Mouse (Mus musculus): ENCODE data around the gene Rbfox1. TPM values are rescaled to one million over a fixed set of nuclear protein-coding genes. Genes with fewer than 3 reads are reported as not detected.
A peak's percentile ranks its signal among the peaks of the same experiment; 100 is the strongest.

Gene Rbfox1
- total RNA-seq, 2 experiments from 2014 or later, result 342 to 356 TPM

DNA sequence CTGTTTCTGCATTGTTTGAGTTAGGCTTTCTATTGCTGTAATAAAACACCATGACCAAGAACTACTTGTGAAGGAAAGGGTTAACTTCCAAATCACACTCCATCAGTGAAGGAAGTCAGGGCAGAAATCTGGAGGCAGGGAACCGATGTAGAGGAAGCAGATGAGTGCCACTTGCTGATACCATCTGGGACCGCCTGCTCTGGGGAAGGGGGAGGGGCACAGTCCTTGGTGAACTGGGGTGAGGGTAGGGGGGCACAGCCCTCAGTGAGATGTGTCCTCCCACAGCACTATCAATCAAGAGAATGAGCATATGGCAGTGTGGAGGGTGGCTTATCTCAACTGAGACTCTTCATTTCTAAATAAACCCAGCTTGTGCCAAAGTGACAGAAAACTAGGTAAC lies 1108.0 kb downstream of the Rbfox1 start:
- no peak for DNase-seq (ENCODE audit: low spot score in 2 of 2)

DNA sequence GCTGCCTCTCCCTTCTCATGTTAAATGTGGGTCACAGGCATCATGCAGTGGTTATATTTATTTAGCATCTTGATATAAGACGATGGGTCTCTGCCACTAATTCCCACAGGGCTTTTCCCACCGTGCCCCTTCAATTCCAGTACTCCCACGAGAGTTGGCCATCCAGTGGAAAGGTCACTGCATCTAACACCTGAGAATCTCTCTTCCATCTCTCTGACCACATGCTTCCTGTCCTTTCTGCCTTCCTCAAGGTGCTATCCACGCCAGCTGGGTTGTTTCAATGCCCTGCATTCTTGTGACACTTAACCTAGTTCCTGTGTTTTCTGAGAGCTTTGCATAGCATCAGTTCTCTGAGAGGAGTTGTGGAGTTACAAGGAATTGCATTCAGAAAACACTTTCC lies 1112.0 kb downstream of the Rbfox1 start:
- no peak for DNase-seq (ENCODE audit: low spot score in 2 of 2)

DNA sequence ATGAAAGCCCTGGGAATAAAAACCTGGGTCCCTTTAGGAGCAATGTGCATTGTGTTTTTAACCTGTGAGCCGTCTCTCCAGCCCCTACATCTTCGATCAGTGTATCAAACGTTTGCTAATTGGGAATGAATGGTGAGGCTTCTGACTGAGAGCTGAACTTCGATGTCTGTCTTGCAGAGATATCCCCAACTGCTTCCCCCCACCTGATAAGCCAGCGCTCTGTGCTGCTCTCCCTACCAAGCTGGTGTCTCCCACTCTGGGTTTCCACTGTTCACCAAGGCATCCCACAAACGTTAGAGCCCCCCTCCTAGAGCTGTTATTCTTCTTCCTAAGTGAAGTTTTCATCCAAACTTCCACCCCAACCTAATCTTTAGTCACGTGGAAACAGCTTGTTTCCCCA lies 1112.7 kb downstream of the Rbfox1 start:
- DNase-seq (ENCODE audit: low spot score in 2 of 2), result no peak

DNA sequence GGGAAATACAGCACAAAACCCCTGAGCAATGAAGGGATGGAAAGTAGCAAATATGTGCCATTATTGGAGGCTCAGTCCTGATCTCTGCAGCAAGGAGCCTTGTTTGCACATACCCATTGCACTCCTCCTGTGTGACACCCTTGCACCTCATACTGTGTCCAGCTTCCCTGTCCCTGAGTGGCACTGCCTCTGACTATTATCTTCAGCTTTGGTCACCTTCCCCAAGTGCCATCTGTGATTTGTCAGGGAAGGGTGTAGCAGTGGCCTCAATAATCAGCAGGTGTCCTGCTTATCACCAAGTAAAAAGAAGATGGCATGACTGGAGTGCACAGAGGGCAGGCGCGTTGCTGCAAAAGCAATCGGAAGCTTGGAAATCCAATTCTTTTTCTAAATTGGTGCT lies 1119.4 kb downstream of the Rbfox1 start:
- DNase-seq (ENCODE audit: low spot score in 2 of 2), result no peak

DNA sequence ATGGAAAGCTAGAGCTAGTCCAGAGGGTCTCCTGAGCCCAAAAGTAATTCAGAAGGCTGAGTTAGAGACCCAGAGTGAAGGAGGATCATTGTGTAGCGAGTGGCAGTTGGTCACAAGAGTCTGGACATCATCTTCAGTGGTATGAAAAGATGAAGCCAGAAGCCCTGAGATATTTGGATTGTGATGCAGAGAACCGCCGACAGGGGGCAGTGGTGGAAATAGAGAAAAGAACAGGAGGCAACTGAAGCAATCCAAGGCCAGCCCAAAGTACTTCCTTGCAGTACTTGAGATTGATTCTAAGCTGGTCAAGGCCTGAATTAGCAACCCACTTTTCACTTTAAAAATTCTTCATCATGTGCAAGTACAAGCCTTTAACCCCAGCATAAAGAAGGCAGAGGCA lies 1120.3 kb downstream of the Rbfox1 start:
- peak in 1 of 2 experiments; percentile 39 for DNase-seq (ENCODE audit: low spot score in 2 of 2)

DNA sequence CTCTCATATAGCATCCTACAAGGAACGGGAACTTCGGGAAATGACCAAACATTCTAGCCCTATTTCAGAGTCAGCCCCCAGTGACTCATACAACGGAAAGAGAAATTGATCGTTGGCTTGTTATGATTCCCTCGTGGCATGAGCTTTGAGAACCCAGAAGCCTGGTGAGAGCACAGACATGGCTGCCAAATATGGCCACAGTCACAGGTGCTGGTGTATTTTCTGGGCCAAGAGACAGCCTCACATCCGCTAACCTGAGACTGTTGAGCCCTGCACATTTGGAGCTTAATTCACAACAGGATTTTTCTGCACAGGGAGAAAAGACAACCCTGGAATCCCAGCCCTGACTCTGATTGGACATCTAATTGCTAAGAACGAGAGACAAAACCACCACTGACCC lies 1132.2 kb downstream of the Rbfox1 start:
- DNase-seq (ENCODE audit: low spot score in 2 of 2), result no peak

DNA sequence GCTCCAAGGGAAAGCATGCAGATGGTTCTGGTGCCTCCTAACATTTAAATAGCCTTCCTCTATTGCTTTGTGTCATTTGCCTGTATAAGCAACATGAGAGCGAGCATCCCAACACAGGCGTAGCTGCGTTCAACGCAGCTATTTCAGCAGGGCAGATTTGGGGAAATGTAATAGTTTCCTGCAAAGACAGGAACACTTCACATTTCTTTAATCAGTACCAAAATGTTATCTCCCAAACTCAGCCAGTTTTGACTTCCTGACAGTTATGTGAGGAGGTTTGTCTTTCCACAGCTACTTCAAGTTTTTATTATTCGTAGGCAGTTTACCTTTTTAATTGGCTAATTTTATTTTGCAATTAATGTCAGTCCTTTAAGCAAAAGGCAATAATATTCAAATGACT lies 1149.1 kb downstream of the Rbfox1 start:
- no peak for DNase-seq (ENCODE audit: low spot score in 2 of 2)

DNA sequence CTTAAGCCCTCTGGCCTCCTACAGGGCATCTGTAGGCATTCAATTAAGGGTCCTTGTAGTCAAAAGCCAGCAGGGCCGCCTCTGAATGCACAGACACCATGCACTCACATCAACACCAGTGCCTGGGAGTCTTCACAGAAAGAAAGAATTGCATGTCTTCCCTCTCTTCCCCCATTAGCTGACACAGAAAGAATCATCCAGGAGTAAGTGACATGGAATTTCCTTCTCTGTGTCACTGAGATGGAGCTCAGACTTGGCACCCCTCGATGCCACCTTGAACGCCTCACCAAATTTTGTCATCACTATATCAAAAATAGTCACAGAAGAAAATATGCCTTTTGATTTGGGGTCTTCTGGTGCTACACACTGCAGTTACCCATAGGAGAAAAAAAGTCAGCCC lies 1151.4 kb downstream of the Rbfox1 start:
- no peak for DNase-seq (ENCODE audit: low spot score in 2 of 2)

DNA sequence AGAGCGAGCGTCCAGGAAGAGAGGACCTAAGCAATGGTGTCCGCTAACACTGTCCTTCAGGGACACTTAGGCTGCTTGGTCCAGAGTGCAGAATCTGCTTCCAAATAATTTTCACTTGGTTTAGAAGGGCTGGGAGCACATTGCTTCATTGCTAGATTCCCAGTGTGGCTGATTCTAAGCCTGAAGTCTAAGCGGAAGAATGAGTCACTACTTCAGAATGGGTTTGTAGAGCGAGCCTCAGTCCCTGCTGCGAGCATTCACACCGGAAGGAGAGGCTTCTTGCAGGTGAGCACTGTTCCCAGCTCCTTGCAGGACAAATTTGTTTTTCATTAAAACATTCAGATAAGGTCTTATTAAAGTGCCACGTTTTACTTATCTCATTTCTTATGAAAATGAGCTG lies 1151.8 kb downstream of the Rbfox1 start:
- no peak for DNase-seq (ENCODE audit: low spot score in 2 of 2)

DNA sequence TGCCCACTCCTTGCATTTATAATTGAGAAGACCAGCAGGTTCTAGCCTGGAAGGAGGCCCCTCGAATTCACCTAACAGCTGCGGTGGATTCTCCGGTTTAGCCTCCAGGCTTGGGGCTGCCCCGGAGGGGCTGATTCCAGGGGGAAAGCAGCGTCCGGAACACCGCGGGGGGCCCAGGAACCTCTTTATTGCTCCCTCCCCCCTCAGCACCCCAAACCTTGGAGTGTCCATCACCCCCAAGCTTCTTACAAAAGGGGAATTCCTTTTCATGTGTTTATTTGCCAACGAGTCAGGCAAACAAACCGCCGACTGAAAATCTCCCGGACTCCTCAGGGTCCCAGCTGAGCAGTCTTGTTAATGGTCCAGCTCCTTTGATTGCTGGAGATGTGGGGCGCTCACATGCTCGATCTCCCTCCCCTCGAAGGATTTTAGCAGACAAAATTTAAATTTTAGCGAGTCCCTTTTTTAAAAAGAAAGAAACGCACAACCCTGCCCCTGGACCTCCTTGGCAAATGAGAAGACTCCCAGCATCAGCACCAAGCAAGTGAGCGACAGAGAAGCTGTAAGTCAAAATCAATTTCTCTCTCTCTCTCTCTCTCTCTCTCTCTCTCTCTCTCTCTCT lies 1153.6 kb downstream of the Rbfox1 start:
- DNase-seq (ENCODE audit: low spot score in 2 of 2), result no peak

DNA sequence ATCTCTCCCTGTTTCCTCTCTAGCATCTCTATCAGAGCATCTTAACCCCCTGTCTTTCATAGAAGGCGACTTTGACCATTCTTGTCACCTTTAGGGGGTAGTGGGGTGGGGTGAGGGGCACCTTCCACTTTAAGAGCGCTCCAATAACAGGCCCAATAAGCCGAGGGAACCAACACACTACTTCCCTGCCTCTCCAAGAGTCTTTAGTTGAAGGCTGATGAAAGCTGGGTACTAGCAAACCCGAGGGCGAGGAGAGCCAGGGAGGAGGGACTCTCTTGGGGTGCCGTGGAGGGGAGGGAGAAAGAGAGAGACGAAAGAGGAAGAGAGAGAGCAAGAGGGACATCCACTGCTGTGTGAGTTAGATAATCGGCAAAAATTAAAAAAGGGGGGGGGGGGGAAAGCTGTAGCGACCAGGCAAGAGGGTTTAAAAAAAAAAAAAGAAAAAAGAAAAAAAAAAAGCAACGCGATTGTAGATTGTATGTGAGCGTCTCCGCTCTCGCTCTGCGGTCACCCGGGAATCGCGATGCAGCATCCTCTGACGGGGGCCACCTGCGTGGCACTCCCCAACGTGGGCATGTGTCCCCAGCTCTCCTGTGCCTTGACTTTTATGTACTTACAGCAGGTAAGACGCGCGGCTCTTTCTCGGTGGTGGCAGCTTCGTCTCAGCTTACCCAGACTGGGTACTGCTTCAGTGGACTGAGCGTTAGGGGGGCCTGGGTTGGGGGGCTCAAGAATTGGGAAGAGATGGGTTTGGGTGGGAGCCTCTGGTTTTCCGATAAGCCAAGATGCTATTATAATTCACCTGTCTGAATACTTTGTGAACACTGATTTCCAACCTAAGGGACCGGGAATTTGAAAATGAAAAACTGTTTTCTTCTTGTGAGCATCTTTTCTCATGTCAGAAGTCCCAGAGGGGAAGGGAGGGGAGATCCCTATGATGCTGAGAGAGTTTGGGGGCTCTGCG lies 1154.5 kb downstream of the Rbfox1 start:
- DNase-seq (ENCODE audit: low spot score in 2 of 2), result peak in 1 of 2 experiments; percentile 50

DNA sequence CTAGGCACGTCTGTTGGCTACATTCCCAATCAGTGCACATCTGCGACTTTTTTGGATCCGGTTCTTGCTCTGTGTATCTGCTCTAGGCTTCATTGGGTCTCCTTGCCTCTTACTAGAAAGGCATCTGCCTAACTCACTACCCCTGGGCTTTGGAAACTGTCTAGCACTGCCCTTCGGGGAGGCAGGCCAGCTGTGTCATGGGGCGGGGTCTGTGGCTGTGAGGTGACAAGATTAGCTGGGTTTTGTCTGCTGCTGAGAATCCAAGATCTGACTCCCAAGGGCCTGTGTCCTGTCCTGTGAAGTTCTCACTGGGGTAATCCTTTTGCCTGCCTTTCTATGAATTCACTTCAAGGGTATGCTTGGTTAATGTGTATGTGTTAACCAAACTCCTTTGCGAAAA lies 1155.5 kb downstream of the Rbfox1 start:
- DNase-seq (ENCODE audit: low spot score in 2 of 2), result no peak

DNA sequence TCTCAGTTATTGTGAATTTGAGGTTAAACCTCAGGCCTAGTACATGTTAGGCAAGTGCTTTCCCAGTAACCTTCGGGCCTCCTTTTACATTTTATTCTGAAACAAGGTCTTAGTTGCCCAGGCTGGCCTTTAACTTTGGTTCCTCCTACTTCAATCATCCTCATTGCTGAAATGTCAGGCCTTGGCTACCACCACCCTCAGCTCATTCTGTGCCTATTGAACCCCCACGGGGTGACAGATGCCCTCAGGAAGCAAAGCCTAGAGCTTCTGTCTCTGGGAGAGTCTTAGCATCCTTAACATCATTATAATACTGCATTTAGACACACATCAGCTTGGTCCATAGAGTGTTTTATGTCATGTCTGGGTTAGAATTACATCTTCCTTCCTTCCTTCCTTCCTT lies 1162.3 kb downstream of the Rbfox1 start:
- no peak for DNase-seq (ENCODE audit: low spot score in 2 of 2)

DNA sequence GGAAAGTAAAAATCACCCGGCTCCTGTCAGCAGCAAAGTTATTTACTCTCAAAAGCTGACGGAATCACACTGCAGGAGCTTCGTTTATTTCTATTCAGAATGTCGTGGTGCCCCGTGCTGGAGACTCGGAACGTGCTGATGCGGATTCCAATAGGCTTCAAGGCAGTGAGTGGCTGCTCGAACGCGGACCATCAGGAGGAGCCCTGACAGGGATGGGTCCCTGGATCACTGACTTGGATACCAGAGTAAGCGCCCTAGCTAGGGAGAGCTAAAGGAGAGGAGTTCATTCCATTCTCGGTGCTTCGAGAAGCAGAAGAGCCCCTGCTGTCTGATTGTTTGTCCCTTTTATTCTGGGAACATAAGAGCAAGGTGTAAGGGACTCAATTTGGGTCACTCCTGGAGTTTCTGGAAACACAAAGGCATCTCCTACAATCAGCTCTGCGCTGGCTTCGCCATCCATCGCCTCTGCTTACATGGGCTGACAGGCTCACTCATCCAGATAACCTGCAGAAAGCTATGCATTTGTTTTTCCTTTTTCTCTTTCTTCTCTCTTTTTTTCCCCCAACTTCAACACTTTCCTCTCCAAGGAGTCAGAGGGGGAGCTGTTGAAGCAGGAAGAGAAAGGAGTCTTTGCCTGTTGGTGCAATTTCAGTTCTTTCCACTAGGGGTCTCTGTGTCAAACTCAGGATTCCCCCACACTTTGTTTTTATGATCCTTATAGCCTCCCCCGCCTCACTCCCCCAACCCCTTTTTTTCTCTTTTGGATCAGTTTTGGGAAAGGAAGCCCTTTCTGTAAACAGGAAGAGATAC lies 1164.2 kb downstream of the Rbfox1 start:
- peak in 1 of 2 experiments; percentile 69 for DNase-seq (ENCODE audit: low spot score in 2 of 2)

DNA sequence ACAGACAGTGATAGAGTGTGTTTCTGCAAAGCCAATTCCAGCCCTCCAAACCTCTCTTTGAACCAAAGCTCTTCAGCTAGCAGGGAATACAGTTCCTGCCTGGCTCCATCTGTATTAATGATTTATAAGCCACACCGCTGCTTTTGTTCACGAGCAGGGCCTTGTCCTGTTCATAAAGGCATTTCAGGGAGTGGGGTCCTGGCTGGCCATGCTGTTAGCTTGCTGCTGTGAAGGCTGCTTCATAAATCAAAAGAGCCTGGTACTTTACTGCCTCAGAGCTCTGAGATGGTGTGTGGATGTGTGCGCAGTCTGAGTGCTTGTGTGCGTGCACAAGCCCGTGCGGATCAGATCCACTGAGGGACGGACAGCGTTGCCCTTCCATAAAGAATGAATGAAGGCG lies 1165.8 kb downstream of the Rbfox1 start:
- no peak for DNase-seq (ENCODE audit: low spot score in 2 of 2)

DNA sequence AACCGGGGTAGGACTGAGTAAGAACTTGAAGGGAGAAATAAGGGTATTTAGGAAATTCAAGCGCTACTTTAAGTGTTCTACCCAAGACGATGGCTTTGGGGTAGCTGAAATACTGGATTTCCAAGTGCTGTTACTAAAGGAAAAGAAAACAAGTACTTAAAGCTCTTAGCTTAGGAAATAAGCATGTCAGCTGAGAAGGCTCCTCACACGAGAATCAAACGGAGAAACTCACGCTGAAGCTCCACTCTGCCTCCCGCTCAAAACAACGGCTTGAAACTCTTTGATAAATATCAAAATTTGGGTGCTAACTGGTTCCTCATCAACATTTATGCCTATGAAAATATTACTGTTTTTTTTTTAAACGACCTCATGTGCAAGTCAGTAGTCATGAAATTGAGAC lies 1166.8 kb downstream of the Rbfox1 start:
- no peak for DNase-seq (ENCODE audit: low spot score in 2 of 2)

DNA sequence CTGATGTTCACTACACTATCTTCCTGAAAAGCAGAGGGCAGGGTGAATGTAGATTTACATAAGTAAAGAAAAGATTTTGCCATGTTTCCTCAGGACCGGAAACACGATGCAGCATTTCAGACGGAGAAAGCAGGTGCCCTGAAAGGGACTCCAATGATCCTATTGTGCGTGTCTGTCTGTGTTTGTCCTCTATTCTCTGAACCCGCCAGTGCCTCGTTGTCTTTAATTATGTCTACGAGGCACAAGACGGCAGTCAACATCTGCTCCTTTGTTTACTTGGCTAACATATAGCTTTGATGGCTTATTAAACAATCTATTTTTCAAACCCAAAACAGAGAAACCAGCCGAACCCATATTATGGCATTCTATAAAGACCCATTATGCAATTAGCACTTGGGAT lies 1167.3 kb downstream of the Rbfox1 start:
- no peak for DNase-seq (ENCODE audit: low spot score in 2 of 2)

DNA sequence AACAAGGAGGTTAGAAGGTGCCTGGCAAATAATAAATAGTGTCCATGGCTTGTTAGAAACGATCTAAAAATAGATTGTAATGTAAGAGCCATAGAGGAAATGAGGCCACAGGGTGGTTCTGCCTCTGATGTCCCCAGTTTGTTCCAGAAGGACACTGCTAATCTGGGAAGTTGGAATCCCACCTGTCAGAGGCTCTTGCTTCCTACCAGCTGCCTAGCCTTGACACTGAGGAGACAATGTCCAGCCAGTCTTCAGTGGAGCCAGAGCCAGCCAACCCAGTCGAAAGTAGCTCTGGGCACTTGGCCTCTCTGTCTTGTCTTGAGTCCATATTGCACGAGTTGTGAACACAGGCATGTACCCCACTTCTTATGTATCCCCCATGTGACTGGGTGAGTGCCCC lies 1172.6 kb downstream of the Rbfox1 start:
- no peak for DNase-seq (ENCODE audit: low spot score in 2 of 2)

DNA sequence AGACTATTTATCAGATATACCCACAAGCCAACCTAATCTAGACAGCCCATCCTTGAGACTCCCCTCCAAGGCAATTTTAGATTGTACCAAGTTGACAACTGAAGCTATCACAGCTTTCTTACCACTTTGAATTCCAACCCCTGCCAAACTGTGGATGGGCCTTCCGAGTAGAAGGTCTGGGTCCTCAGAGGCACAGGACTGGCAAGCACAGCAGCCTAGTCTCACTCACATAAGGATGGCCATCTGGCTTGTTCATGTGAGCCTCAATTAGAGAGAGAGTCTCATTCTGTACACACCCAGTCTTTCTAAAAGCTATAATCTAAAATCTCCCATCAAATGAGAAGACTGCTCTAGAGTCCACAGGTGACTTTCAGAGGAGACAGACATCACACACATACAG lies 1173.4 kb downstream of the Rbfox1 start:
- DNase-seq (ENCODE audit: low spot score in 2 of 2), result peak in 1 of 2 experiments; percentile 52

DNA sequence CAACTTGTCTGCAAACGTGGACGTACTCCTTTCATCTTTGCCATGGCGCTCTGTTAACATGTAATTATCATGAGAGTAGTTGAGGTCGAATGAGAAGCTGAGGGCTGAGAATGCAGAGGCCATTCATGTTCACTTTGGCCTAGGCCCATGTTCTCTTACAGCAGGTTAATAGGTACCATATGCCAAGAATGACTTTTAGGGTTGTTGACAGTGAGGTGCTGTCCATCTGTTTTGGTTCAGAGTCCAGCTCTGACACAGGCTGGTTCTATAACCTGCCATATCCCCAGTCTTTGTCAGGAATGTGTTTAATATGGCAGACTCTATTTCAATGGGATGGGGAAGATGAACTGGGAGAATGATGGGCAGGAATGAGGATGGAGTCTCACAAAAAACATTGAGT lies 1174.4 kb downstream of the Rbfox1 start:
- DNase-seq (ENCODE audit: low spot score in 2 of 2), result no peak

DNA sequence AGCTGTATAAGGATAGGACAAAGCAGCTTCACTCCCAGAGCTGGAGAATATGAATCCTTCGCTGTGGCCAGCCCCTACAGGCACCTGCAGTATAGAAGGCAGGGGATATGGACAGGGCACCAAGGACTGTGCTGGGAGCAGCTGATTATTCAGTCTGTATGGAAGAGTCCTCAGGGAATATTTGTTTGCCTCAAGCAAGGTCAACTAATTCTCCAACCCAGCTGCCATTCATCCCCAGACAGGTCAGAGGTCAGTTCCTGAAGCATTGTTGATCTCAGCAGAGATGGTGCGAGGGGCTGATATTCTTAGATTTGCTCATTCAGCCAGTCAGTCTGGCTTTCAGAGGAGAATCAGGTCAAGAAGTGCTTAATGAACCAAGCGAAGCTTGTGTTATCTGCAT lies 1175.7 kb downstream of the Rbfox1 start:
- no peak for DNase-seq (ENCODE audit: low spot score in 2 of 2)

DNA sequence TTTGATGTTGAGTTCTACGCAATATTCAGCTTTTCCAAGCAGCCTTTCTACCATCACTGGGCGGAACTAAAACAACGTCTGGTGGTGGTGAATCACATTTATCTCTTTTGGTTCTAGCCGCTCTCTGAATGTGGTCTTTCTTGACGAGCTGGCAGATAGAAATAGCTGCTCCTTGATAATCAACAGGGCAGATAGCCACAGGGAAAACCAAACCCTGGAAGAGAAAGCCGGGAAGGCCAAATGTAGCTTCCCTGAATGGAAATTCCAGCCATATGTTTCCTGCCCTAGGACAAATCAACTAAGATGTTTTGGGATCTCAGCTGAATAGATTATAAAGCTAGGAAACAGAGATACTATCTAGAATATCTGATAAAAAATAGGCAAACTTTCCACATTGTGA lies 1177.4 kb downstream of the Rbfox1 start:
- DNase-seq (ENCODE audit: low spot score in 2 of 2), result no peak
